9 mouse cellular contexts compared by ENCODE assay signal in the genomic region with DNA sequence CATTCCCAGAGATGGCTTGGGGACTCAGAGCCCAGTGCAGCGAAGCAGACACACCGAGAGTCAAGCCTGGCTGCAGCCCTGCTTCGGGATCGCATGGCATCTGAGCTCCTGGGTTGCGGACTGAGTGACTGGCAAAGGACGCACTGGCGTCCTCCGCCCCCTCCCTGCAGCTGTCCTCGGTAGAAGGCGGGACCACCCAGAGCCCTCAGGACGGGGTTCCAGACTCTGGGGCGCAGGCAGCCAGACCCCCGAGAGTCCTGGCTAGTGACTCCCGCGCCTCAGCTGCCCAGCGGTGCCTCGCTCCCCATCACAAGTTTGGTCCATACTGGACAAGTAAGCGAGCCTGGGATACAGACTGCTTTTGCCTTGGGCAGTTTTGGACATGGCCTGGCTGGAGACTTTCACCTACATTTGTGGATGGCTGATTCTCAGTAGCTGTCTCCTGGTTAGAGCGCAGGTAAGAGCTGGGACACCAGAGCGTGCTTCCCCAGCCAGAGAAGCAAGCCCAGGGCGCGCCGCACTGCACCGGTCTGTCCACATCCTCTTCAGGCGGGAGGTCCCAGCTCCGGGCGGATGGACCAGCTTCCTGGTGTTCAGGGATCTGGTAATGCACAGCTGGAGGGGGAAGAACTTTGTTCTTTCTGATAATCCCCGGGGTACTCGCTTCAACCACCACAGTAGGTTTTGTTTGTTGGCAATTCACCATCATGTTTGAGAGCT. TPM values are rescaled to one million over a fixed set of nuclear protein-coding genes. Genes with fewer than 3 reads are reported as not detected.
DNase-seq lines count a peak whose midpoint lies in the region; ATAC-seq and TF ChIP-seq lines count a peak whose summit lies in the region.
"Had no signal": no experiment of that assay in that cellular context is flagged by ENCODE, and none has a peak within 500 bp of the region (broad histone marks: within the 10 kb centered on the region; RNA-seq: fewer than 3 reads in every experiment).

No protein-coding gene starts in this region.

- H3K9ac ChIP-seq in kidney, embryonic 16.5 days (replicated peaks; ENCODE audit: low read length) = 0 out of 2 replicates have a peak overlapping the region, but pooled peaks have one; percentile 13
- H3K9ac ChIP-seq in forebrain, embryonic 14.5 days (ENCODE audit: low read length) = peak overlapping the region; percentile 54
- H3K9ac ChIP-seq in midbrain, embryonic 12.5 days (replicated peaks) = peak overlapping the region; percentile 41

- peaks cover 11% of the 10 kb centered on the region for H3K4me1 ChIP-seq in kidney, embryonic 16.5 days (ENCODE audit: insufficient read depth, low read length)
- H3K4me1 ChIP-seq in kidney, adult 2 months (ENCODE audit: control insufficient read depth, insufficient read depth, low read length) = no peaks in the 10 kb centered on the region
- H3K4me1 ChIP-seq in forebrain, embryonic 14.5 days (ENCODE audit: control insufficient read depth, insufficient read depth, low read length) = peaks cover 3% of the 10 kb centered on the region; the same call in 1 of the 2 replicates
- peaks cover 7% of the 10 kb centered on the region for H3K4me1 ChIP-seq in midbrain, embryonic 12.5 days

- WGBS in kidney, embryonic 16.5 days = 2% methylated on average over 29 of the region's 29 CpGs
- WGBS in kidney, adult 2 months = 2% methylated on average over 29 of the region's 29 CpGs
- under 1% methylated on average over 29 of the region's 29 CpGs for WGBS in forebrain, embryonic 14.5 days
- WGBS in midbrain, embryonic 12.5 days = under 1% methylated on average over 29 of the region's 29 CpGs

- H3K9me3 ChIP-seq in kidney, embryonic 16.5 days (ENCODE audit: low read length) = no peaks in the 10 kb centered on the region
- H3K9me3 ChIP-seq in forebrain, embryonic 14.5 days (replicated peaks; ENCODE audit: control insufficient read depth, low read length) = no peaks in the 10 kb centered on the region
- H3K9me3 ChIP-seq in midbrain, embryonic 12.5 days = no peaks in the 10 kb centered on the region

- TF ChIP-seq POLR2A in kidney, adult 2 months (IDR thresholded peaks at IDR 0.05; ENCODE audit: low read depth, low read length) = no peak

- no peak for DNase-seq in kidney, adult 2 months
- peak; percentile 13 for DNase-seq in cerebellum, adult 8-10 months
- DNase-seq in forebrain, embryonic 14.5 days (ENCODE audit: low spot score) = peak; percentile 11
- DNase-seq in urinary bladder, postnatal 25 days (ENCODE audit: low spot score) = no peak
- DNase-seq in adrenal gland, postnatal 25 days = no peak
- no peak for DNase-seq in adrenal gland, adult 2 months

- peaks cover 18% of the 10 kb centered on the region for H3K27me3 ChIP-seq in kidney, embryonic 16.5 days (ENCODE audit: insufficient read depth, low read length)
- H3K27me3 ChIP-seq in kidney, adult 2 months (replicated peaks; ENCODE audit: control insufficient read depth, insufficient read depth, low read length) = no peaks in the 10 kb centered on the region
- peaks cover 5% of the 10 kb centered on the region; the same call in 1 of the 2 replicates for H3K27me3 ChIP-seq in forebrain, embryonic 14.5 days (replicated peaks; ENCODE audit: control insufficient read depth, insufficient read depth, low read length)
- H3K27me3 ChIP-seq in midbrain, embryonic 12.5 days = peaks cover 17% of the 10 kb centered on the region

- H3K4me2 ChIP-seq in kidney, embryonic 16.5 days (replicated peaks; ENCODE audit: low read depth, low read length) = peak overlapping the region; percentile 60
- peak overlapping the region; percentile 81 for H3K4me2 ChIP-seq in forebrain, embryonic 14.5 days (ENCODE audit: low read length)
- H3K4me2 ChIP-seq in midbrain, embryonic 12.5 days (replicated peaks) = peak overlapping the region; percentile 87

- no peak for TF ChIP-seq CTCF in kidney, adult 2 months (conservative IDR thresholded peaks at IDR 0.05; ENCODE audit: insufficient read depth, insufficient read length, low read depth, low read length)

- peak; percentile 71 for ATAC-seq in kidney, embryonic 16.5 days (ENCODE audit: low FRiP score, low TSS enrichment)
- peak; percentile 61 for ATAC-seq in forebrain, embryonic 14.5 days
- peak; percentile 69; the same call in 1 of the 2 replicates for ATAC-seq in midbrain, embryonic 12.5 days (ENCODE audit: low FRiP score, low read depth)

- peak overlapping the region; percentile 41 for H3K4me3 ChIP-seq in kidney, embryonic 16.5 days (ENCODE audit: low read length)
- H3K4me3 ChIP-seq in kidney, adult 2 months (ENCODE audit: insufficient read depth, low read depth, low read length) = no peak overlapping the region
- peak overlapping the region; percentile 32 for H3K4me3 ChIP-seq in forebrain, embryonic 14.5 days (ENCODE audit: low read depth, low read length)
- H3K4me3 ChIP-seq in midbrain, embryonic 12.5 days = peak overlapping the region; percentile 44

- no peaks in the 10 kb centered on the region for H3K36me3 ChIP-seq in kidney, embryonic 16.5 days (ENCODE audit: insufficient read depth, low read length)
- H3K36me3 ChIP-seq in kidney, adult 2 months (ENCODE audit: control insufficient read depth, insufficient read depth, low read length) = no peaks in the 10 kb centered on the region
- H3K36me3 ChIP-seq in forebrain, embryonic 14.5 days (ENCODE audit: control insufficient read depth, insufficient read depth, low read length) = no peaks in the 10 kb centered on the region
- H3K36me3 ChIP-seq in midbrain, embryonic 12.5 days = no peaks in the 10 kb centered on the region

- no peak overlapping the region for H3K27ac ChIP-seq in kidney, embryonic 16.5 days (ENCODE audit: low read length)
- H3K27ac ChIP-seq in kidney, adult 2 months (ENCODE audit: insufficient read depth, low read depth, low read length) = no peak overlapping the region
- H3K27ac ChIP-seq in forebrain, embryonic 14.5 days (ENCODE audit: low read depth, low read length) = no peak overlapping the region
- no peak overlapping the region for H3K27ac ChIP-seq in midbrain, embryonic 12.5 days (replicated peaks)

RNA-seq across cellular contexts. Expression of a gene that starts 29.5 kb away (rescaled TPM):
- not detected in 2 replicates for polyA plus RNA-seq in kidney, embryonic 16.5 days (2015; fragmentation: Nextera tagmentation; extraction: Ambion mirVana)
- polyA plus RNA-seq in kidney, adult 2 months (2012; rRNA removed) = 0.05 TPM in 1 of 2 replicates, not detected in the other
- polyA plus RNA-seq in forebrain, embryonic 14.5 days (2014; fragmentation: Nextera tagmentation; extraction: Ambion mirVana) = 0.84 and 1.0 TPM in 2 replicates
- 0.19 and 0.21 TPM in 2 replicates for polyA plus RNA-seq in midbrain, embryonic 12.5 days (2016; fragmentation: Nextera tagmentation; extraction: Ambion mirVana)
- not detected in 2 replicates for total RNA-seq in adrenal gland, postnatal 25 days (2021)
- not detected for total RNA-seq in adrenal gland, adult 2 months (2021)
- not detected in 2 replicates for polyA plus RNA-seq in adrenal gland, adult 2 months (2012; rRNA removed)
- total RNA-seq: liver, adult 2 months had no signal
- polyA plus RNA-seq: liver, adult 2 months had no signal

Comparison
In these comparisons a context has a peak if more than half of its experiments do, and no peak if none do; other contexts are left out.
1. DNase-seq: peak in cerebellum, adult 8-10 months (single experiment) and forebrain, embryonic 14.5 days (single experiment); none in kidney, adult 2 months (single experiment), urinary bladder, postnatal 25 days (single experiment), adrenal gland, postnatal 25 days (single experiment) and adrenal gland, adult 2 months (single experiment).
2. Peak in every context shown above with its lines, with median percentiles within 50 percentile points of each other: ATAC-seq, H3K4me2 ChIP-seq and H3K9ac ChIP-seq.